Comparison of ENCODE assay signal across 10 mouse cellular contexts in the genomic region with DNA sequence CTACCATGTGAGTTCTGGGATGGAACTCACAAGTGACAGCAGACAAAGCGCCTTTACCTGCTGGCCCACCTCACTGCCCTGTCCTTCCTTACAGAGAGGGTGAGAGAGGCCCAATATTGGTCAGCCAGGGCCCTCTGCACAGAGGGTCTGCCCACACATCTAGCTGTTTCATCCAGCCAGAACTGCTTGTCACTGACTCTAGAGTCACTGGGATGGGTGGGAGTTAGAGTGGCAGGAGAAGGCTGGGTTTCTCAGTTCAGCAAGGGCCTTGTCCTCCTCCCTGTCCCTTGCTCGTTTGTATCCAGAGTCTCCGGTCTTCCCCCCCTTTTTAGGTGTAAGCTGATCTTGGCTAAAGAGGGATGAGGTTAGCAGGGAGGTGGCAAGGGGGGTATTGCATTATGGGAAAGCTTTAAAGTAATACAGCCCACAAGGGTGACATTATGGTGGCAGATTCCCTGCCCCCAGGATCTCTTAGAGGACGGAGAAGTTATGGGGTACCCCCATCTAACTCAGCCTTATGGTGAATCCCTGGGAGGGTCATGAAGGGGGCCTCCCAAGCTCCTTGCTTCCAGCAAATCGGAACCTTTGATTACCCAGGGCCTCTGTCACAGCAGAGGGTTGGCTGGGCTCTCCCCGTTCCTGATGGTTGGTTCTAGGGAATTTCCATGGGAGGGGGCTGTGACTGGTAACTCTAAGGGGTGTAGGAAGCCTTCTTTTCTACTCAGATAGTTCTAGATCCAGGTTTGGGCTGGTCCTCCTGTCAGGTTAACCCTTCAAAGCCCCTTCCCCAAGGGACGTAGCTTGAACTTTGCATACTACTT. TPM values are rescaled to one million over a fixed set of nuclear protein-coding genes. Genes with fewer than 3 reads are reported as not detected.
DNase-seq lines count a peak whose midpoint lies in the region; ATAC-seq and TF ChIP-seq lines count a peak whose summit lies in the region.
"Had no signal": no experiment of that assay in that cellular context is flagged by ENCODE, and none has a peak within 500 bp of the region (broad histone marks: within the 10 kb centered on the region; RNA-seq: fewer than 3 reads in every experiment).

No protein-coding gene starts in this region.

- no peaks in the 10 kb centered on the region for H3K9me3 ChIP-seq in heart, embryonic 15.5 days (replicated peaks)
- no peaks in the 10 kb centered on the region for H3K9me3 ChIP-seq in neural tube, embryonic 12.5 days
- no peaks in the 10 kb centered on the region for H3K9me3 ChIP-seq in limb, embryonic 11.5 days (ENCODE audit: control insufficient read depth, low read length)
- H3K9me3 ChIP-seq in stomach, postnatal 0 days (ENCODE audit: control insufficient read depth, low read length) = no peaks in the 10 kb centered on the region
- H3K9me3 ChIP-seq: G1E had no signal

- peaks cover 44% of the 10 kb centered on the region for H3K4me1 ChIP-seq in heart, embryonic 15.5 days (replicated peaks)
- H3K4me1 ChIP-seq in neural tube, embryonic 12.5 days = peaks cover 40% of the 10 kb centered on the region
- H3K4me1 ChIP-seq in limb, embryonic 11.5 days (ENCODE audit: control insufficient read depth, insufficient read depth, low read length) = peaks cover 22% of the 10 kb centered on the region
- H3K4me1 ChIP-seq in stomach, postnatal 0 days (replicated peaks; ENCODE audit: control insufficient read depth, insufficient read depth) = no peaks in the 10 kb centered on the region

- no peak overlapping the region for H3K27ac ChIP-seq in heart, embryonic 15.5 days
- no peak overlapping the region for H3K27ac ChIP-seq in neural tube, embryonic 12.5 days
- no peak overlapping the region for H3K27ac ChIP-seq in limb, embryonic 11.5 days (replicated peaks; ENCODE audit: low read depth, low read length)
- no peak overlapping the region for H3K27ac ChIP-seq in stomach, postnatal 0 days (replicated peaks)

- H3K36me3 ChIP-seq in heart, embryonic 15.5 days = no peaks in the 10 kb centered on the region
- no peaks in the 10 kb centered on the region for H3K36me3 ChIP-seq in neural tube, embryonic 12.5 days
- no peaks in the 10 kb centered on the region for H3K36me3 ChIP-seq in limb, embryonic 11.5 days (ENCODE audit: control insufficient read depth, insufficient read depth, low read length)
- no peaks in the 10 kb centered on the region; the same call in 1 of the 2 replicates for H3K36me3 ChIP-seq in stomach, postnatal 0 days (ENCODE audit: control insufficient read depth, insufficient read depth, low read length)
- H3K36me3 ChIP-seq: G1E had no signal

- H3K27me3 ChIP-seq in heart, embryonic 15.5 days = no peaks in the 10 kb centered on the region
- peaks cover 44% of the 10 kb centered on the region for H3K27me3 ChIP-seq in neural tube, embryonic 12.5 days (replicated peaks)
- H3K27me3 ChIP-seq in limb, embryonic 11.5 days (ENCODE audit: control insufficient read depth, insufficient read depth, low read length) = peaks cover 14% of the 10 kb centered on the region
- no peaks in the 10 kb centered on the region for H3K27me3 ChIP-seq in stomach, postnatal 0 days (ENCODE audit: control insufficient read depth, insufficient read depth, low read length)

- no peak for TF ChIP-seq EP300 in stomach, postnatal 0 days (optimal IDR thresholded peaks at IDR 0.05)

- H3K4me2 ChIP-seq in heart, embryonic 15.5 days = peak overlapping the region; percentile 95
- peak overlapping the region; percentile 97 for H3K4me2 ChIP-seq in neural tube, embryonic 12.5 days (replicated peaks)
- peak overlapping the region; percentile 17 for H3K4me2 ChIP-seq in limb, embryonic 11.5 days (ENCODE audit: low read depth, severe bottlenecking)
- H3K4me2 ChIP-seq in stomach, postnatal 0 days (replicated peaks; ENCODE audit: low read depth) = peak overlapping the region; percentile 87

- peak overlapping the region; percentile 83 for H3K4me3 ChIP-seq in heart, embryonic 15.5 days
- H3K4me3 ChIP-seq in neural tube, embryonic 12.5 days = no peak overlapping the region
- H3K4me3 ChIP-seq in limb, embryonic 11.5 days (ENCODE audit: low read depth, low read length) = no peak overlapping the region
- peak overlapping the region; percentile 81 for H3K4me3 ChIP-seq in stomach, postnatal 0 days (ENCODE audit: low read depth, low read length)

- 53% methylated on average over 7 of the region's 7 CpGs for WGBS in heart, embryonic 15.5 days
- WGBS in neural tube, embryonic 12.5 days = 47% methylated on average over 7 of the region's 7 CpGs
- WGBS in limb, embryonic 11.5 days = 30% methylated on average over 7 of the region's 7 CpGs
- 53% methylated on average over 7 of the region's 7 CpGs for WGBS in stomach, postnatal 0 days

- no peak for TF ChIP-seq CTCF in stomach, postnatal 0 days (IDR thresholded peaks at IDR 0.05; ENCODE audit: low read depth)

- no peak for ATAC-seq in heart, embryonic 15.5 days (replicated peaks; ENCODE audit: insufficient number of reproducible peaks, insufficient read depth, low FRiP score, low read depth)
- ATAC-seq in neural tube, embryonic 12.5 days (ENCODE audit: low FRiP score, low read depth) = no peak
- no peak for ATAC-seq in limb, embryonic 11.5 days (ENCODE audit: insufficient number of reproducible peaks, low FRiP score, low TSS enrichment, low read depth)
- ATAC-seq in stomach, postnatal 0 days (ENCODE audit: low FRiP score, low TSS enrichment) = no peak

- 0 out of 2 replicates have a peak overlapping the region, but pooled peaks have one; percentile 21 for H3K9ac ChIP-seq in heart, embryonic 15.5 days
- no peak overlapping the region for H3K9ac ChIP-seq in neural tube, embryonic 12.5 days
- peak overlapping the region; percentile 12; the same call in 1 of the 2 replicates for H3K9ac ChIP-seq in limb, embryonic 11.5 days (ENCODE audit: low read length)
- peak overlapping the region; percentile 41 for H3K9ac ChIP-seq in stomach, postnatal 0 days (ENCODE audit: low read length)

- no peak for DNase-seq in heart, postnatal 4 days
- DNase-seq in neural tube, embryonic 10.5 days (ENCODE audit: extremely low spot score, low spot score) = no peak
- no peak for DNase-seq in limb, embryonic 11.5 days (ENCODE audit: low spot score)
- DNase-seq in stomach, postnatal 0 days (ENCODE audit: low spot score) = no peak
- no peak for DNase-seq in adipocyte (ENCODE audit: low spot score)
- DNase-seq in adrenal gland, postnatal 36 days = no peak
- DNase-seq: embryo, embryonic 11 days had no signal

RNA-seq across cellular contexts. Expression of gene Epha2, which starts 2.6 kb away (rescaled TPM):
- polyA plus RNA-seq in heart, embryonic 15.5 days (2015; fragmentation: Nextera tagmentation; extraction: Ambion mirVana) = 2.7 and 4.2 TPM in 2 replicates
- total RNA-seq in heart, postnatal 4 days (2021) = 10 to 100 TPM; 10.1 to 10.9 TPM
- 2.7 and 3.0 TPM in 2 replicates for polyA plus RNA-seq in neural tube, embryonic 12.5 days (2016; fragmentation: Nextera tagmentation; extraction: Ambion mirVana)
- 2.2 and 2.4 TPM in 2 replicates for polyA plus RNA-seq in limb, embryonic 11.5 days (2014; fragmentation: Nextera tagmentation; extraction: Ambion mirVana)
- 3.9 and 4.9 TPM in 2 replicates for polyA plus RNA-seq in stomach, postnatal 0 days (2015; fragmentation: Nextera tagmentation; extraction: Ambion mirVana)
- total RNA-seq in adrenal gland, postnatal 36 days (2021) = 10 to 100 TPM; 14.4 to 23.6 TPM
- total RNA-seq: G1E had no signal
- polyA plus RNA-seq: G1E had no signal

Comparison
In these comparisons a context has a peak if more than half of its experiments do, and no peak if none do; other contexts are left out.
1. H3K4me2 ChIP-seq: peak in every context shown above with its lines; median percentile 97 in neural tube, embryonic 12.5 days; 95 in heart, embryonic 15.5 days; 87 in stomach, postnatal 0 days; 17 in limb, embryonic 11.5 days.
2. H3K4me3 ChIP-seq: peak in heart, embryonic 15.5 days (single experiment) and stomach, postnatal 0 days (single experiment); none in neural tube, embryonic 12.5 days (single experiment) and limb, embryonic 11.5 days (single experiment).